Mouse (Mus musculus): Measurements from ENCODE around the gene Vax1. TPM values are rescaled to one million over a fixed set of nuclear protein-coding genes. Genes with fewer than 3 reads are reported as not detected.
A peak's percentile ranks its signal among the peaks of the same experiment; 100 is the strongest.

Gene Vax1
- 1 to 10 TPM in 1 of 2 experiments, under 1 TPM in 1; 0.62 to 1.7 TPM for total RNA-seq (2021)
- long read RNA-seq, partial matches to known transcripts: 0 of 1 reads
- long read RNA-seq, other reads (novel, unspliced or antisense): 1 of 1 reads

DNA sequence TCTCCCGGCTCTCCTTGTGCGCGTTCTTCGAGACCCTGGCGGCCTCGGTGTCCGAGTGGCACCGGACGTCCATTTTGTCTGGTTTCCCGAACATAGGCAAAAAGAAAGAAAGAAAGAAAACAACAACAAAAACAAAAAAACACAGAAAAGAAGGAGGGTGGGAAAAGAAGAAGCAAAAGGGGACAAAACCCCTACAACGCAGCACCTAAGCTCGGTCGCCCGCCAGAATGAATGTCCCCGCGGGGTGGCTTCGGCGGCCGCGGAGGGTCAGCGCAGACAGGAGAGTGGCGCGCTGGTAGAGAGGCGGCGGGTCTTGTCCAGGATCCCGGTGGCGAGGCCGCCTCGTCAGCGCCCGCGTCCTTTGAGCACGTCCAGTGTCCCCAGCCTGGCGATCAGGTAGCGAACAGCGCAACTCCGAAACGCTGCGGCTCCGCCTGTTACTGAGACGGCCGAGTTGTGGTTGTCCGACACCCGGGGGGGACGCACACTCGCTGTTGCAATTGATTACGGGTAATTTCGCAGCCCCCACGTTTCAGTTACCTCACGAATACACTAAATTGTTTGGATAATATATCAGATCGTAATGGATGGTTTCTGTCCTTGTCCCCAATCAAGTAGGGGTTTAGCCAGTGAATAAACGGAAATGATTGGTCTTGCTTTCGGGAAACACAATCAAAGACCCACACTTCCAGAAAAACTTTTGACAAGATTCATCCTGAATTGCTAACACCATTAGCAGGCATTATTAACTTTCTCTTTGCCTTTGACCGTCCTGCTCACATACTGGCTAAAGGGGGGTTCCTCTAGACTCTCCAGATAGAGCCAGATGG, at the start of gene Vax1:
Gene Vax1, minus strand, starts transcription at position 121 of the 830 bp plus-strand sequence.
- no peak for DNase-seq (ENCODE audit: low spot score in 2 of 2)

GRCm38 (mm10) chr19:59218991-59219390, 49.1 kb upstream of the Vax1 start, which contains the start of gene Kcnk18:
Kcnk18 (plus strand) TSS chr19:59219214.
- no peak for DNase-seq (ENCODE audit: low spot score in 2 of 2)

GRCm38 (mm10) chr19:59216891-59217290, 47.0 kb upstream of the Vax1 start:
- no peak for DNase-seq (ENCODE audit: low spot score in 2 of 2)

GRCm38 (mm10) chr19:59208986-59209385, 39.1 kb upstream of the Vax1 start:
- DNase-seq (ENCODE audit: low spot score in 2 of 2): no peak

GRCm38 (mm10) chr19:59208475-59208874, 38.6 kb upstream of the Vax1 start:
- peak; percentile 75 to 87 for DNase-seq (ENCODE audit: low spot score in 2 of 2)

GRCm38 (mm10) chr19:59198161-59198560, 28.3 kb upstream of the Vax1 start:
- DNase-seq (ENCODE audit: low spot score in 2 of 2): peak in 1 of 2 experiments; percentile 38

- DNase-seq (ENCODE audit: low spot score in 2 of 2): peak; percentile 27 to 66
Measured at GRCm38 (mm10) chr19:59196111-59196666, 26.3 kb upstream of the Vax1 start.

DNA sequence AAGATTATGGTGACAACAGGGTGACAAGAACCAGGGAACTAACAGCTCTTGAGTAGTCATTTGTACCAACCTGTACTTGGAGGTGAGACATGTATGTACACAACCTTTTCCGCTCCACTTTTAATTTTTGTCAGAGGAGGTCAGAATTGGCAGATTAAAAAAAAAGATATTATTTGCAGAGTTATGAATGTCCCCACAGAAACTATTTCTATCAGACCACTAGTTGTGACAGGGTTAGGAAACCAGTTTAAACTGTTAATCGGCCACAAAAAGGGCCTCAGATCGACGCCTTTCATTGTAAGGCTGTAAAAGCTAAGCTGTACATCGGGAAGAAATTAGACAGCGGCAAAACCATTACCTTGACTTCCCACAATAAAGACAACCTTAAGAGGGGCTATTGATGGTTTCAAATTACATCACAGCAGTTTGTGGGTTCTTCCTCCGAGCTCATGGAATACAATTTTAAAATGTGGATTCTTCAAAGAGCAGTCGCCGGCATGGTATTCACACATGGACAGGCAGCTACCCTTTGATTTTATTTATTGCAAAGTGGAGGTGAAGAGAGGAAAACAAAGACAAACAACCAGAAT, 25.4 kb upstream of the Vax1 start:
- DNase-seq (ENCODE audit: low spot score in 2 of 2): no peak

DNA sequence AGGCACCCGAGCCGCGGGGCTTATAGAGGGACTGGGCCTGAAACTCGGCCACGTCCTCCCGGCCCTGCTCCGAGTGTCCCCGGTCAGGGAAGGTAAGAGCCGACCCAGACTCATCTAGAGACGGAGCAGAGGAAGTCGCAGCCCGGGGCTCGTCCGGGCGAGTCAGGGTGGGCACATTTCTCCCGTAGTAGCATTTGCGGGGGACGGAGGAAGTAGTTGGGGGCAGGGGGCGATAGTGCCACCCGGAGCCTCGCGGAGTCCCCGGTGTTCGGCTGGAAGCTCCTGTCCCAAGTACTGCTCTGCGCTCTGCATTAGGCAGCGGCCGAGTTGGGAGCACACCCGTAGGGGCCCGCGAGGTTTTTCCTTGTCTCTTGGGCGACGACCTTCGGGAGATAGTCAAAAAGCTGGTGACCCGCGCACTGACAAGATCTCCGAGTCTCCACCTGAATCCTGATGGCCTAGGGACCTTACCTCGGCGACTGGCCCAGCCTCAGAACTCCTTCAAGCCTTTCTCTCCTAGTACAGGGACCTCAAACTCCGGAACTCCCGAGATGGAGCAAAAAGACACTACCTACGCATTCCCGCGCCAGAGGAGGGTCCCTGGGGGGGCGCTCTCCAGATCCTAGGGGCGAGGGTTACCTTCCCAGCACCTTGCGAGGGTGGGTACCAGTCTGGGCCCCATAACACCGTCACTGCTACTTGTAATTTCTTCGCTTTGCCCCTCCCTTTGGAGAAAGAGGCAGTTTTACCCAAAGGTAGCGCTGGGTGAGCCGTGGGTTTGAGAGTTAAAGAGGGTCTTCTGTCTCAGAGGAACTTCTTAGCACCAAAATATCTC, 24.3 kb upstream of the Vax1 start:
- no peak for DNase-seq (ENCODE audit: low spot score in 2 of 2)

DNA sequence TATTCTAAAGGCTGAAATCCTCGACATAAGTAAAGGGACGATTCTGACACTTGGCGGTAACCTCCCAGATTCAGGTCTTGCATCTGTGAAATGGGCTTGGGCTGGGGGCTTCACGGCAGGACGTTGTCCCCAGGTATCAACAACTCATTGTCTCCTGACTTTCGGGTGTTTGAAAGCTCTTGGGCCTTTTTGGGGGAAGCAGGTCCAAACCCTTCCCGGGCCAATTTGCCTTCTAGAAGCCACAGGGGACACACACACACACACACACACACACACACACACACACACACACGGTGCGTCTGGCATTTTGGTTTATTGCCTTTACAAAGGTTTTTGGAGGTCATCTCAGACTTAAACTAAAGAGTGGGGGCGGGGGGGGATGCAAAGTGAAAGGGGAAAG, 23.6 kb upstream of the Vax1 start:
- no peak for DNase-seq (ENCODE audit: low spot score in 2 of 2)

DNA sequence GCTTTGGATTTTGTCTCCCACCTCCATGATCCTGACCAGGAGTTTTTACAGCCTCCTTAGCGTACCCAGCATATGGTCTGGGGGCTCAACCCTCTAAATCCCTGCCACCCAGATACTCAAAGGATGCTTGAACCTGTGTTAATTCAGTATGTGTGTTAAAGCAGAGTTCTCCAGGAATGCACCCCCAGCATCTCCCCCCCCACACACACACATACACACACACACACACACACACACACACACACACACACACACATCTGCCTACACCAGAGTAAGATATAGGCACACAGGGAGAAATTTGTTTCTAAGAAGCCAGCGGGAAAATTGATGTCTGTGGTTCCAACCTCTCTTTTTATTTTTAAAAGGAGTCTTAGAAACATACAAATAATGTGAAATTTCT, 22.6 kb upstream of the Vax1 start:
- DNase-seq (ENCODE audit: low spot score in 2 of 2): no peak

GRCm38 (mm10) chr19:59191123-59191505, 21.3 kb upstream of the Vax1 start:
- no peak for DNase-seq (ENCODE audit: low spot score in 2 of 2)

GRCm38 (mm10) chr19:59190431-59191122, 20.7 kb upstream of the Vax1 start:
- no peak for DNase-seq (ENCODE audit: low spot score in 2 of 2)

GRCm38 (mm10) chr19:59188981-59189380, 19.1 kb upstream of the Vax1 start:
- no peak for DNase-seq (ENCODE audit: low spot score in 2 of 2)

- no peak for DNase-seq (ENCODE audit: low spot score in 2 of 2)
Measured at GRCm38 (mm10) chr19:59184000-59184399, 14.1 kb upstream of the Vax1 start.

- no peak for DNase-seq (ENCODE audit: low spot score in 2 of 2)
Measured at GRCm38 (mm10) chr19:59173341-59174015, 3.6 kb upstream of the Vax1 start.

GRCm38 (mm10) chr19:59172781-59173180, 2.9 kb upstream of the Vax1 start:
- DNase-seq (ENCODE audit: low spot score in 2 of 2): no peak

- no peak for DNase-seq (ENCODE audit: low spot score in 2 of 2)
Measured at GRCm38 (mm10) chr19:59171871-59172245, 2.0 kb upstream of the Vax1 start.

GRCm38 (mm10) chr19:59171151-59171870, 1.5 kb upstream of the Vax1 start:
- DNase-seq (ENCODE audit: low spot score in 2 of 2): no peak

DNA sequence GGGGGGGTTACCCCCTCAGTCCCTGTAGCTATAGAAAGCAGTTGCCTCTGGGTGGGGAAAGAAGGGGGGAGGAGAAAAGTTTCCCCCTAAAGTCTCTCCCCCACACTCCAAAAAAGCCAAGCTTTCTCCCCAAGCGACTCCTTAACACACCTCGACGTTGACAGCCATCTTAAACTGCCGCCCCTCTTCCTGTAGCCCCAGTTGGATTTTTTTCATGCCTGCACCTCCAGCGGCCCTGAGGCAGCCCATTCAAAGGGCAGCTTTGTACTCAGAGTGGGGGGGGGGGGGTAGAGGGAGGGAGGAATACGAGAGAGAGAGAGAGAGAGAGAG, 875 bp upstream of the Vax1 start:
- no peak for DNase-seq (ENCODE audit: low spot score in 2 of 2)

Measured in layer of hippocampus, adult 18-20 months (tissue).